Comparison of ENCODE assay signal across 7 mouse cellular contexts in genomic region chr2:52425523-52425795, GRCm38 (mm10). TPM values are rescaled to one million over a fixed set of nuclear protein-coding genes. Genes with fewer than 3 reads are reported as not detected.
DNase-seq lines count a peak whose midpoint lies in the region; ATAC-seq and TF ChIP-seq lines count a peak whose summit lies in the region.

No protein-coding gene starts in this region.

- H3K4me2 ChIP-seq in forebrain, postnatal 0 days (ENCODE audit: low read depth) = peak overlapping the region; percentile 63
- H3K4me2 ChIP-seq in liver, embryonic 11.5 days = peak overlapping the region; percentile 84

- no peak overlapping the region for H3K27ac ChIP-seq in testis, adult 2 months (ENCODE audit: control insufficient read depth, insufficient read depth, low read depth, low read length)
- H3K27ac ChIP-seq in forebrain, postnatal 0 days (ENCODE audit: low read depth, low read length) = no peak overlapping the region
- H3K27ac ChIP-seq in liver, embryonic 11.5 days (ENCODE audit: low read depth, low read length) = peak overlapping the region; percentile 35; the same call in 1 of the 2 replicates

- no peak for ATAC-seq in forebrain, postnatal 0 days
- no peak for ATAC-seq in liver, embryonic 11.5 days (replicated peaks; ENCODE audit: low FRiP score)

- peak overlapping the region; percentile 75 for H3K4me3 ChIP-seq in testis, adult 2 months (ENCODE audit: control insufficient read depth, low read depth, low read length)
- peak overlapping the region; percentile 96 for H3K4me3 ChIP-seq in forebrain, postnatal 0 days (ENCODE audit: low read depth, low read length)
- peak overlapping the region; percentile 84 for H3K4me3 ChIP-seq in liver, embryonic 11.5 days (ENCODE audit: low read depth, low read length)

- no peaks in the 10 kb centered on the region for H3K36me3 ChIP-seq in testis, adult 2 months (ENCODE audit: control insufficient read depth, insufficient read depth, low read length)
- H3K36me3 ChIP-seq in forebrain, postnatal 0 days (ENCODE audit: insufficient read depth) = no peaks in the 10 kb centered on the region
- H3K36me3 ChIP-seq in liver, embryonic 11.5 days (ENCODE audit: control insufficient read depth, insufficient read depth, low read length) = no peaks in the 10 kb centered on the region

- TF ChIP-seq POLR2A in testis, adult 2 months (IDR thresholded peaks at IDR 0.05; ENCODE audit: control insufficient read depth, low read depth, low read length) = no peak

- WGBS in forebrain, postnatal 0 days = 23% methylated on average over 10 of the region's 10 CpGs
- 21% methylated on average over 10 of the region's 10 CpGs for WGBS in liver, embryonic 11.5 days

- peaks cover 3% of the 10 kb centered on the region; the same call in 1 of the 2 replicates for H3K4me1 ChIP-seq in testis, adult 2 months (ENCODE audit: control insufficient read depth, insufficient read depth, low read length)
- peaks cover 25% of the 10 kb centered on the region for H3K4me1 ChIP-seq in forebrain, postnatal 0 days (ENCODE audit: insufficient read depth)
- peaks cover 29% of the 10 kb centered on the region for H3K4me1 ChIP-seq in liver, embryonic 11.5 days (replicated peaks; ENCODE audit: control insufficient read depth, insufficient read depth, low read length)

- TF ChIP-seq CTCF in testis, adult 2 months (IDR thresholded peaks at IDR 0.05; ENCODE audit: control insufficient read depth, insufficient read depth, insufficient replicate concordance, low read depth, low read length) = no peak
- TF ChIP-seq CTCF in forebrain, postnatal 0 days (IDR thresholded peaks at IDR 0.05; ENCODE audit: low read depth) = no peak

- no peaks in the 10 kb centered on the region for H3K9me3 ChIP-seq in forebrain, postnatal 0 days (ENCODE audit: low read length)
- H3K9me3 ChIP-seq in liver, embryonic 11.5 days (ENCODE audit: control insufficient read depth, low read length) = no peaks in the 10 kb centered on the region

- no peak for DNase-seq in testis, postnatal 10 days (ENCODE audit: low spot score)
- DNase-seq in forebrain, postnatal 0 days = no peak
- no peak for DNase-seq in liver, embryonic 11.5 days (ENCODE audit: low spot score)
- no peak for DNase-seq in right cerebral cortex, postnatal 36 days (ENCODE audit: low spot score in 2 of 2)
- no peak for DNase-seq in natural killer cell, adult 2 months (ENCODE audit: low spot score in 2 of 2)
- DNase-seq in layer of hippocampus, adult 9-10 months (ENCODE audit: low spot score) = no peak

- no peaks in the 10 kb centered on the region for H3K27me3 ChIP-seq in testis, adult 2 months (ENCODE audit: control insufficient read depth, insufficient read depth, low read length)
- no peaks in the 10 kb centered on the region for H3K27me3 ChIP-seq in forebrain, postnatal 0 days (ENCODE audit: insufficient read depth, low read length)
- no peaks in the 10 kb centered on the region for H3K27me3 ChIP-seq in liver, embryonic 11.5 days (replicated peaks; ENCODE audit: control insufficient read depth, insufficient read depth, low read length)

- peak overlapping the region; percentile 96 for H3K9ac ChIP-seq in forebrain, postnatal 0 days
- peak overlapping the region; percentile 69 for H3K9ac ChIP-seq in liver, embryonic 11.5 days (ENCODE audit: low read depth, low read length)

RNA-seq across cellular contexts. Expression of gene Arl5a, which starts 0.8 kb away (rescaled TPM):
- polyA plus RNA-seq in testis, adult 2 months (2012; rRNA removed) = 1.1 and 1.3 TPM in 2 replicates
- 75.6 and 87.0 TPM in 2 replicates for total RNA-seq in forebrain, postnatal 0 days (2014; rRNA removed)
- polyA plus RNA-seq in forebrain, postnatal 0 days (2015; fragmentation: Nextera tagmentation; extraction: Ambion mirVana) = 27.1 and 31.0 TPM in 2 replicates
- polyA plus RNA-seq in liver, embryonic 11.5 days (2014; fragmentation: Nextera tagmentation; extraction: Ambion mirVana) = 71.8 and 86.2 TPM in 2 replicates

RNA-seq across cellular contexts. Expression of gene Neb, which starts 47.2 kb away (rescaled TPM):
- 0.42 and 0.74 TPM in 2 replicates for polyA plus RNA-seq in testis, adult 2 months (2012; rRNA removed)
- 4.2 and 8.5 TPM in 2 replicates for total RNA-seq in forebrain, postnatal 0 days (2014; rRNA removed)
- 3.1 and 5.0 TPM in 2 replicates for polyA plus RNA-seq in forebrain, postnatal 0 days (2015; fragmentation: Nextera tagmentation; extraction: Ambion mirVana)
- 0.90 and 1.2 TPM in 2 replicates for polyA plus RNA-seq in liver, embryonic 11.5 days (2014; fragmentation: Nextera tagmentation; extraction: Ambion mirVana)

Comparison
In these comparisons a context has a peak if more than half of its experiments do, and no peak if none do; other contexts are left out.
1. RNA of gene Arl5a, which starts 0.8 kb away (polyA plus RNA-seq): 71.8 to 86.2 TPM in liver, embryonic 11.5 days and 27.1 to 31.0 TPM in forebrain, postnatal 0 days; 1.1 to 1.3 TPM in testis, adult 2 months; every median in the first group is over 10 times any median in the second.
2. Peak in every context shown above with its lines, with median percentiles within 50 percentile points of each other: H3K4me3 ChIP-seq.